Mouse (Mus musculus) forebrain, embryonic 16.5 days (tissue): ENCODE measurements at regions not wholly inside any gene's neighbourhood (a gene's known extent, or its start where the extent isn't known, plus 50 kb on each side); places are given as distances from the start of the nearest gene placed in this dataset.

ENCODE experiments used
- ATAC-seq: fragments of 200-750 bp; cut with Nextera tagmentation; 2 replicates; pipeline ENCODE4 v1.8.0; 2017; ENCODE audit warnings: mild to moderate bottlenecking, moderate library complexity
- H3K27ac ChIP-seq: fragments of 300-500 bp; sonication (generic); 2 replicates; pipeline ENCODE4 v1.5.1; 2014; ENCODE audit warnings: low read length, control low read depth
- H3K27me3 ChIP-seq: fragments of 300-500 bp; sonication (generic); replicated peaks from 2 replicates; pipeline ENCODE4 v1.6.1; 2014; ENCODE audit warnings: low read length; ENCODE audit not compliant: control insufficient read depth, insufficient read depth
- H3K36me3 ChIP-seq: fragments of 300-500 bp; sonication (generic); 2 replicates; pipeline ENCODE4 v1.6.1; 2014; ENCODE audit not compliant: control insufficient read depth, insufficient read depth
- H3K4me1 ChIP-seq: fragments of 300-500 bp; sonication (generic); replicated peaks from 2 replicates; pipeline ENCODE4 v1.6.1; 2014; ENCODE audit warnings: low read length; ENCODE audit not compliant: control insufficient read depth, insufficient read depth
- H3K4me2 ChIP-seq: fragments of 300-500 bp; sonication (generic); 2 replicates; pipeline ENCODE4 v1.6.1; 2014; ENCODE audit warnings: mild to moderate bottlenecking, low read length, control low read depth
- H3K4me3 ChIP-seq: fragments of 300-500 bp; sonication (generic); replicated peaks from 2 replicates; pipeline ENCODE4 v1.5.1; 2014; ENCODE audit warnings: mild to moderate bottlenecking, low read length, control low read depth
- H3K9ac ChIP-seq: fragments of 300-500 bp; sonication (generic); replicated peaks from 2 replicates; pipeline ENCODE4 v1.6.1; 2014; ENCODE audit warnings: low read depth, low read length, control low read depth
- H3K9me3 ChIP-seq: fragments of 300-500 bp; sonication (generic); 2 replicates; pipeline ENCODE4 v1.6.1; 2016; ENCODE audit warnings: low read length; ENCODE audit not compliant: control insufficient read depth
- WGBS: fragments of 180-500 bp; shearing (Covaris S2); extraction: QIAGEN DNeasy Blood & Tissue Kit; methylation state at CpG from one replicate; pipeline ENCODE4 v1.1.7; 2014; 5-methylcytosine and 5-hydroxymethylcytosine counted together

DNA sequence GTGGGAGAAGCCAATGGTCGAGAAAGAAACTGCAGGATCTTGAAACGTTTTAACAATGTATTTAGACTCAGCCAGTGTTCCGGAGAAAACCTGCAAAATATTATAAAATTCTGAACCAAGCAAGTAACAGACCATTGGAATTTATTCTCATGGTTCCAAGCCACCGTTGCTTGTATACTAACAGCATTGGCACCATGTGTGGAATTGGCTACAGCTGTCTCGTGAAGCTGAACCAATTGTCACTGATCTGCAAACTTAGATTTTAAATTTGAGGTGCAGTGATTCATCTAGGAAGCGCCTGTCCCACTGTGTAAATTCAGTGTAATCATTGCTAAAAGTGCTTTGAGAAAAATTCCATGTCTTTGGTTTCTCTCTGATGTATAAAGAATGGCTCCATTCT is 137.8 kb upstream of the Ube2e3 start:
- ATAC-seq: no peak
- Histone ChIP-seq H3K4me3 (no peak overlapping the region), H3K27me3 (no peaks in the 10 kb centered on the region), H3K36me3 (no peaks in the 10 kb centered on the region), H3K9me3 (no peaks in the 10 kb centered on the region), H3K27ac (no peak overlapping the region), H3K9ac (no peak overlapping the region), H3K4me1 (no peaks in the 10 kb centered on the region), H3K4me2 (no peak overlapping the region)
- 82% methylated on average over 6 of the region's 6 CpGs for WGBS

DNA sequence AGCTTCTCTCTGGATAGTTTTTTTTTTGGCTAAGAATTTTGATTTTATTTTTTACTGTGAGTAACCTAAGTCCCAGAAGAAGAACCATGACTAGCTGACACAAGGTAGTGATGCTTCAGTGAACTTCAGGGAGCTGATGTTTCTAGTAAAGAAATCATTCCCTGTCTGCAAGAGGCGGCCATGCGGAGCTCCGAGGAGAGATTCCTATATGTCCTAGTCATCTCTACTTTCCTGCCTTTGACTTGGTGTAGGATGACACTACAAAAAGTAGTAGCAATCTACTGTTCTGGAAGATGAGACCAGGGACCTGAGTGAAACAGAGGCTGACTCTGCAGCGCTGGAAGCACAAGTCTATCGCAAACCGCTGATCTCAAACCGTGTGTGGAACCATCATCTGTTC is 141.9 kb upstream of the Ube2e3 start:
- H3K4me2 ChIP-seq: no peak overlapping the region
- H3K4me3 ChIP-seq: no peak overlapping the region
- H3K9ac ChIP-seq: no peak overlapping the region
- H3K4me1 ChIP-seq: peaks cover 6% of the 10 kb centered on the region
- 94% methylated on average over 7 of the region's 7 CpGs for WGBS
- H3K27me3 ChIP-seq: no peaks in the 10 kb centered on the region
- ATAC-seq: no peak
- no peaks in the 10 kb centered on the region for H3K36me3 ChIP-seq
- no peaks in the 10 kb centered on the region for H3K9me3 ChIP-seq
- no peak overlapping the region for H3K27ac ChIP-seq

DNA sequence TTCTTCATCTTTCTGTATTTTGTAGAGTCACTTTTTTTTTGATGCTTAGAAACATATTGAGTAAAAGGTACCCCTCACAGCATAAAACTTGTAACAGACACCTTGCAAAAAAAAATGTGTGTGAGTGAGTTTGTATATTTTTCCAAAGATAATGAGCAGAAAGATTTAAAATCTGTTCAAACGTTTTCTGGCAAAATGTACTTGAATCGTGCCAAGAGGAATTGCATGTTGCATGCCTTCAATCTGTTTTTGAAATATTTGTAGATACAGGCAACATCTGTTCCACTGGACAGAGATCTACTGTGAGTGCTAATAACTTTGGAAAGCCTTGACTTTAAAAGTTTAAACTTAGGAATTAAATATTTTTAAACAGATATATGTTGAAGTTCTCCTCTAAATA is 143.5 kb upstream of the Ube2e3 start:
- ATAC-seq: no peak
- Histone ChIP-seq H3K27me3 (no peaks in the 10 kb centered on the region), H3K4me2 (no peak overlapping the region), H3K36me3 (no peaks in the 10 kb centered on the region), H3K9ac (no peak overlapping the region), H3K4me3 (no peak overlapping the region), H3K9me3 (no peaks in the 10 kb centered on the region), H3K4me1 (peaks cover 6% of the 10 kb centered on the region), H3K27ac (no peak overlapping the region)
- WGBS: 41% methylated on average over 2 of the region's 2 CpGs

DNA sequence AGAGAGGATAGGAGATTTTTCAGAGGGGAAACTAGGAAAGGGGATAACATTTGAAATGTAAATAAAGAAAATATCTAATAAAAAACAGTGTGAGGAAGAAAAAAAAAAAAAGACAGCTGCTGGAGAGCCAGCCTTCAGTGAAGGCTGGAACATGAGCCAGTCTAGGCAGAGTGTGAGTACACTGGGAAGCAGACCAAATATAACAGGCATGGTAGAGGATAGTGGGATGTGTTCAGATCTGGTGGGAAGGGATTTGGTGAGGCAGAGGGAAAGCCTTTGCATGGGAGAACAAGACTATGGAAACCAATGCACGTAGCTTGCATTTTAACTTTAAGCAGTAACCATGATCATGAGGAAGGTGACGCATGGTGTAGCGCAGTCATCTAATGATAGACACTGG is 144.5 kb upstream of the Ube2e3 start:
- no peak overlapping the region for H3K27ac ChIP-seq
- H3K36me3 ChIP-seq: no peaks in the 10 kb centered on the region
- WGBS: 97% methylated on average over 3 of the region's 3 CpGs
- H3K27me3 ChIP-seq: no peaks in the 10 kb centered on the region
- no peak overlapping the region for H3K4me2 ChIP-seq
- H3K4me3 ChIP-seq: no peak overlapping the region
- H3K4me1 ChIP-seq: peaks cover 6% of the 10 kb centered on the region
- no peaks in the 10 kb centered on the region for H3K9me3 ChIP-seq
- ATAC-seq: peak; percentile 74
- H3K9ac ChIP-seq: no peak overlapping the region

DNA sequence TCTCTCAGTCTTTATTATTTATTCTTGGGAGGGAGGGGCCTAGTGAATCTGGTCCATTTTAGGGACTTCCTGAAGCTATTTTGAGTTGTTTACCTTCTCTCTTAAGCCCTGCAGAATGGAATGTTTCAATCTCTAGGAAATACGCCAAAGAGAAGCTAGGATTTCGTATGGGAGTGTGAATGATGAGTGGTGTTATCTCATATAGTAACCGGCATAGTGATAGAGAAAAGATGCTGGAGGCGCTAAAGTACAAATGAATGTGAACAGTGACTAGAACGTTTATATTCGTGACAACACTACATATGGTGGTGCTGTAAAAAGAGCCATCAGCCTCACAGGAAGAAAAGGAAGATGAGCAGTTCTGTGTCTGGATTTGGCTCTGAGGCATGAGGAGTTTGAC is 145.2 kb upstream of the Ube2e3 start:
- WGBS: 80% methylated on average over 6 of the region's 6 CpGs
- Histone ChIP-seq H3K9ac (no peak overlapping the region), H3K27me3 (no peaks in the 10 kb centered on the region), H3K4me3 (no peak overlapping the region), H3K27ac (no peak overlapping the region), H3K9me3 (no peaks in the 10 kb centered on the region), H3K4me2 (no peak overlapping the region), H3K4me1 (peaks cover 6% of the 10 kb centered on the region), H3K36me3 (no peaks in the 10 kb centered on the region)
- ATAC-seq: no peak

DNA sequence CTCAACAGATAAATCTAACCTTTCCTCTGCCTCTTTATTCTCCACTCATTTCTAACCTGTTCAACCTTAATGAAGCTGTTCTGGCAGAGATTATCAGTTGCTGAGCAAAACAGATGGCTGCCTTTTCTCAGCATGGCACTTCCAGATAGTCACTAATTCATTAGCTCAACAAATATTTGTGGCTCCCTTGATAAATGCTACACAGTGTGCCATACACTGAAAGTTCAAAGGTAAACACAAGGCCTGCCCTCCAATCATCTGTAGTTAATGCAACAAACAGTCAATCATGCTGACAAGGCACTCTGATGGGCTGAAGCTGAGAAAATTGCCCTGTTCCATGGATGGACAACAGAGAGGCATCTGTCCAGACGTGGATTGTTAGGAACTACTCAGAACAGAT is 149.4 kb upstream of the Ube2e3 start:
- Histone ChIP-seq H3K4me1 (peaks cover 2% of the 10 kb centered on the region; the same call in 1 of the 2 replicates), H3K27ac (no peak overlapping the region), H3K27me3 (no peaks in the 10 kb centered on the region), H3K9ac (no peak overlapping the region), H3K9me3 (no peaks in the 10 kb centered on the region), H3K4me2 (no peak overlapping the region), H3K36me3 (no peaks in the 10 kb centered on the region), H3K4me3 (no peak overlapping the region)
- 0 out of 2 replicates have a peak, but pooled peaks have one; percentile 45 for ATAC-seq
- WGBS: 47% methylated on average over 1 of the region's 1 CpGs

DNA sequence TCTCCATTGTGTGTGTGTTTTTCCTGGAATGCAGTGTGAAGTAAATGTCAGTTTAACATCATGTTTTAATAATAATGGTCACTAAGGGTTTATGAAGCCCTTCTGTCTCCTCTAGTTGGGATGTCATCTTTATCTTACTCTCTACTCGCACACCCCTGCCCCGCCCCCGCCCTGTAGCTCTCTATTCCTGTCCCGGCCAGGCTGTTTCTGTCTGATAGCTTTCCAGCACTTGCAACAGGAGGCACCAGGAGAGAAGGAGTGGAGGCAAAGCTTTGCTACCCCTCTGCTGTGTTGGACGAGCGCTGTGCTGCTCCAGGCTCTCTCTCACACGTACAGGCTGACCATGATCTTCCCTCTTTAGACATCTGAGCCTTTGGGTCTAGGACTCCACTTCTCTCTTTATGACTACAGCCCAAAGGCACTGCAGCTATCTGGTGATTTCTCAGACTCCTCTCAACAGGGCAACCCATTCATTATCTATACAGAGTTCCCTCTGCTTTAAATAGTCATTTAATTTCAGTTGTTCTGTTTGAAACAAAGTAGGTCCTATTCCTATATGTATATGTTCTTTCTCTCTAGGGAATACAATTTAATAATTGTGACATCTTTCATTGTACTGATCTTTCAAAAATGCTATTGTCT is 151.6 kb upstream of the Ube2e3 start:
- no peak for ATAC-seq
- H3K4me3 ChIP-seq: no peak overlapping the region
- no peaks in the 10 kb centered on the region for H3K4me1 ChIP-seq
- H3K27me3 ChIP-seq: no peaks in the 10 kb centered on the region
- H3K4me2 ChIP-seq: no peak overlapping the region
- WGBS: 78% methylated on average over 7 of the region's 7 CpGs
- H3K27ac ChIP-seq: no peak overlapping the region
- no peaks in the 10 kb centered on the region for H3K36me3 ChIP-seq
- H3K9me3 ChIP-seq: no peaks in the 10 kb centered on the region
- no peak overlapping the region for H3K9ac ChIP-seq

DNA sequence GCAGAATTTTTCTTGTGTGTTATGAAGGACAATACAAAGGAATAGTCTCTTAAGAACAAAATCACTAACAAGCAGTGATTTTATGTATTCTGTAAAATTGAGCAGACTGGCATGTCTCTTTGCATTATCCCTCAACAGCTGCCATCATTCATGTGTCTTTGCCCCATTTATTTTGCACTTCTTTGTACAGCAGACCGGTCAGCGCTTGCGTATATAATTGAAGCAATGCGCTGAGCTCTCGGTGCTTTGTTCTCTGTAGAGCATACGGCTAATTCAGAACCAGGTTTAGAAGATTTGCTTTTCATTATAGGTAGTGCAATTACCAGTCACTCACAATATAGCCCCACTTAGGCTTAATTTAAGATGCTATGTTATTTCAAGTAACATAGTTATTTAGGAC is 173.1 kb upstream of the Ube2e3 start:
- Histone ChIP-seq H3K4me1 (no peaks in the 10 kb centered on the region), H3K27me3 (no peaks in the 10 kb centered on the region), H3K27ac (no peak overlapping the region), H3K9ac (no peak overlapping the region), H3K9me3 (no peaks in the 10 kb centered on the region), H3K4me2 (no peak overlapping the region), H3K4me3 (no peak overlapping the region), H3K36me3 (no peaks in the 10 kb centered on the region)
- ATAC-seq: peak; percentile 69
- 4% methylated on average over 6 of the region's 6 CpGs for WGBS

DNA sequence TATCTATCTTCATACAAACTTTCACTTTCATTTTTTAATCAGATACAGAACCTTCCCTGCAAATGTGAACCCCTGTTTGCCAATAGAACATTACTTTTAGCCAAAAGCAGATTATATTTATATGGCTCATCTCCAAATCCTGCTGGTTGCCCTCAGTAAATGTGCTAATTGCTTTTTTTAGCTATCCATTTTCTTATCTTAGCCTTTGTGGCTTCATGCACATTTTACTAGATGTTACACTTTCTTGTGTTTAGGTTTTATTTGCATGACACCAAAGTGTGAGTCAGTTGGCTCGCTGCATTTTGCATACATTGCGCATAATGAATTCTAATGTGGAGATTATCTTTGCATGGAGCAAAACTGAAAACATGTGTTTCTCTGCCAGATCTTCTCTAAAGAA is 211.3 kb upstream of the Ube2e3 start:
- Histone ChIP-seq H3K4me3 (no peak overlapping the region), H3K4me1 (peaks cover 6% of the 10 kb centered on the region; the same call in 1 of the 2 replicates), H3K27ac (no peak overlapping the region), H3K4me2 (no peak overlapping the region), H3K9me3 (no peaks in the 10 kb centered on the region), H3K9ac (no peak overlapping the region), H3K27me3 (no peaks in the 10 kb centered on the region; the same call in 1 of the 2 replicates), H3K36me3 (no peaks in the 10 kb centered on the region)
- ATAC-seq: peak; percentile 50; the same call in 1 of the 2 replicates
- WGBS: 52% methylated on average over 2 of the region's 2 CpGs
